Mouse (Mus musculus) lung, postnatal 0 days (tissue): ENCODE measurements at regions not wholly inside any gene's neighbourhood (a gene's known extent, or its start where the extent isn't known, plus 50 kb on each side); places are given as distances from the start of the nearest gene placed in this dataset.

Source experiments
- CTCF ChIP-seq: IDR thresholded peaks from 2 replicates; pipeline ENCODE4 v1.5.1; 2016; ENCODE audit warnings: antibody characterized with exemption, mild to moderate bottlenecking
- EP300 ChIP-seq: IDR thresholded peaks from 2 replicates; pipeline ENCODE4 v1.6.1; 2016; ENCODE audit warnings: antibody characterized with exemption, mild to moderate bottlenecking, control low read depth

GRCm38 (mm10) chr1:128809601-128810000, 217.5 kb upstream of the Cxcr4 start:
- no peak for TF ChIP-seq CTCF
- no peak for TF ChIP-seq EP300
